Mouse (Mus musculus) myocyte (in vitro differentiated cells): ENCODE data around the gene Armcx5.
"Not testable (repeated sequence)": the region's sequence is repeated elsewhere in the genome, so short reads cannot be mapped to it uniquely, and the experiment has no call there.

Source experiments
- POLR2A ChIP-seq: IDR thresholded peaks from one replicate; pipeline ENCODE4 v1.6.1; 2011; ENCODE audit warnings: low read depth, mild to moderate bottlenecking, control low read depth, moderate library complexity; ENCODE audit not compliant: insufficient read length
- TCF12 ChIP-seq: IDR thresholded peaks from one replicate; pipeline ENCODE4 v1.6.1; 2011; ENCODE audit warnings: mild to moderate bottlenecking, control low read depth; ENCODE audit not compliant: poor library complexity, insufficient read depth, severe bottlenecking
- USF1 ChIP-seq: IDR thresholded peaks from one replicate; pipeline ENCODE4 v1.6.1; 2011; ENCODE audit warnings: low read depth, mild to moderate bottlenecking, control low read depth, moderate library complexity

GRCm38 (mm10) chrX:135796305-135797211 lies 54.0 kb downstream of the Armcx5 start:
- TF ChIP-seq POLR2A, TCF12, USF1: not testable (repeated sequence)
